In genomic region chr5:121219980-121220731, GRCm38 (mm10) we compare ENCODE assay signal across 8 mouse cellular contexts. TPM values are rescaled to one million over a fixed set of nuclear protein-coding genes. Genes with fewer than 3 reads are reported as not detected.
DNase-seq lines count a peak whose midpoint lies in the region; ATAC-seq lines count a peak whose summit lies in the region.

Hectd4 (plus strand) TSS chr5:121220219.

- H3K36me3 ChIP-seq in heart, embryonic 14.5 days (ENCODE audit: control insufficient read depth, insufficient read depth, low read length), result no peaks in the 10 kb centered on the region
- H3K36me3 ChIP-seq in liver, embryonic 13.5 days, result peaks cover 4% of the 10 kb centered on the region
- no peaks in the 10 kb centered on the region for H3K36me3 ChIP-seq in stomach, embryonic 16.5 days (ENCODE audit: control insufficient read depth, insufficient read depth, low read length)

- peaks cover 2% of the 10 kb centered on the region; the same call in 1 of the 2 replicates for H3K4me1 ChIP-seq in brown adipose tissue, adult 24 weeks (ENCODE audit: control insufficient read depth, insufficient read depth, insufficient read length, low read length)
- H3K4me1 ChIP-seq in heart, embryonic 14.5 days (ENCODE audit: control insufficient read depth in 2 of 2, insufficient read depth in 2 of 2, low read length in 2 of 2), result peaks cover 6 to 13% of the 10 kb centered on the region in 2 experiments; a peak in 3 of 4 replicates
- H3K4me1 ChIP-seq in liver, embryonic 13.5 days (replicated peaks), result peaks cover 71% of the 10 kb centered on the region
- peaks cover 13% of the 10 kb centered on the region for H3K4me1 ChIP-seq in stomach, embryonic 16.5 days (ENCODE audit: control insufficient read depth, insufficient read depth, low read length)

- H3K27ac ChIP-seq in brown adipose tissue, adult 24 weeks (replicated peaks; ENCODE audit: low read depth, low read length), result 0 out of 2 replicates have a peak within 1 kb of the TSS, but pooled peaks have one; percentile 10
- peak within 1 kb of the TSS; percentile 18 to 75 for H3K27ac ChIP-seq in heart, embryonic 14.5 days (replicated peaks in 1 of 2; ENCODE audit: control insufficient read depth in 1 of 2, insufficient read depth in 1 of 2, low read depth in 2 of 2, low read length in 2 of 2)
- peak within 1 kb of the TSS; percentile 98 for H3K27ac ChIP-seq in liver, embryonic 13.5 days
- H3K27ac ChIP-seq in stomach, embryonic 16.5 days (ENCODE audit: low read length), result peak within 1 kb of the TSS; percentile 80

- ATAC-seq in heart, embryonic 14.5 days (ENCODE audit: insufficient number of reproducible peaks, insufficient read depth, low FRiP score, low read depth), result peak; percentile 84
- peak; percentile 28 for ATAC-seq in liver, embryonic 13.5 days (ENCODE audit: low read depth)
- ATAC-seq in stomach, embryonic 16.5 days (ENCODE audit: insufficient read depth, low FRiP score), result peak; percentile 94

- H3K27me3 ChIP-seq in heart, embryonic 14.5 days (ENCODE audit: control insufficient read depth, insufficient read depth, low read length), result no peaks in the 10 kb centered on the region
- H3K27me3 ChIP-seq in liver, embryonic 13.5 days, result no peaks in the 10 kb centered on the region
- H3K27me3 ChIP-seq in stomach, embryonic 16.5 days (ENCODE audit: control insufficient read depth, insufficient read depth, low read length), result no peaks in the 10 kb centered on the region

- peak within 1 kb of the TSS; percentile 100 for H3K4me3 ChIP-seq in brown adipose tissue, adult 24 weeks (ENCODE audit: insufficient read depth, low read depth, low read length)
- H3K4me3 ChIP-seq in heart, embryonic 14.5 days (ENCODE audit: control insufficient read depth in 1 of 2, insufficient read depth in 1 of 2, low read depth in 1 of 2, low read length in 2 of 2), result peak within 1 kb of the TSS; percentile 70 to 93
- H3K4me3 ChIP-seq in liver, embryonic 13.5 days (replicated peaks), result peak within 1 kb of the TSS; percentile 93
- peak within 1 kb of the TSS; percentile 97 for H3K4me3 ChIP-seq in stomach, embryonic 16.5 days (replicated peaks; ENCODE audit: low read length)

- no peaks in the 10 kb centered on the region for H3K9me3 ChIP-seq in heart, embryonic 14.5 days (ENCODE audit: control insufficient read depth, low read length)
- no peaks in the 10 kb centered on the region for H3K9me3 ChIP-seq in liver, embryonic 13.5 days (replicated peaks)
- H3K9me3 ChIP-seq in stomach, embryonic 16.5 days (replicated peaks; ENCODE audit: control insufficient read depth, low read length), result no peaks in the 10 kb centered on the region

- peak within 1 kb of the TSS; percentile 77 for H3K4me2 ChIP-seq in heart, embryonic 14.5 days (ENCODE audit: low read length)
- peak within 1 kb of the TSS; percentile 70 for H3K4me2 ChIP-seq in liver, embryonic 13.5 days
- peak within 1 kb of the TSS; percentile 72 for H3K4me2 ChIP-seq in stomach, embryonic 16.5 days (ENCODE audit: low read depth, low read length)

- peak; percentile 98 for DNase-seq in CD4-positive, CD25-positive, alpha-beta regulatory T cell, adult 2 months (ENCODE audit: low read depth, low spot score)
- DNase-seq in fibroblast of lung, adult 2 months (ENCODE audit: low read depth), result peak; percentile 65
- DNase-seq in kidney, postnatal 14 days, result peak; percentile 97
- peak; percentile 97 for DNase-seq in liver, embryonic 13.5 days
- DNase-seq in neural tube, embryonic 10.5 days (ENCODE audit: extremely low spot score, low spot score), result peak; percentile 98

- WGBS in heart, embryonic 14.5 days, result under 1% methylated on average over 68 of the region's 90 CpGs
- WGBS in liver, embryonic 13.5 days (ENCODE audit: insufficient replicate concordance), result 0% methylated on average over 76 of the region's 90 CpGs
- under 1% methylated on average over 60 of the region's 90 CpGs for WGBS in stomach, embryonic 16.5 days

- H3K9ac ChIP-seq in heart, embryonic 14.5 days (ENCODE audit: low read length), result peak within 1 kb of the TSS; percentile 93
- peak within 1 kb of the TSS; percentile 100 for H3K9ac ChIP-seq in liver, embryonic 13.5 days
- peak within 1 kb of the TSS; percentile 93 for H3K9ac ChIP-seq in stomach, embryonic 16.5 days (ENCODE audit: low read length)

RNA-seq across cellular contexts. Expression of gene Hectd4, which starts in this region (rescaled TPM):
- polyA plus RNA-seq in brown adipose tissue, adult 24 weeks (2012; ENCODE audit: insufficient read depth, insufficient read length, missing spikeins), result 6.0 and 9.2 TPM in 2 replicates
- polyA plus RNA-seq in heart, embryonic 14.5 days (2014; fragmentation: Nextera tagmentation; extraction: Ambion mirVana), result 5.5 and 5.8 TPM in 2 replicates
- 6.9 and 7.6 TPM in 2 replicates for polyA plus RNA-seq in liver, embryonic 13.5 days (2015; fragmentation: Nextera tagmentation; extraction: Ambion mirVana)
- 3.7 and 4.1 TPM in 2 replicates for polyA plus RNA-seq in stomach, embryonic 16.5 days (2015; fragmentation: Nextera tagmentation; extraction: Ambion mirVana)

Comparison
In these comparisons a context has a peak if more than half of its experiments do, and no peak if none do; other contexts are left out.
1. Peak in every context shown above with its lines: DNase-seq, ATAC-seq, H3K4me3 ChIP-seq and H3K27ac ChIP-seq.
2. H3K27ac ChIP-seq: peak in every context shown above with its lines; median percentile 98 in liver, embryonic 13.5 days; 80 in stomach, embryonic 16.5 days; 46 in heart, embryonic 14.5 days; 10 in brown adipose tissue, adult 24 weeks.
3. ATAC-seq: peak in every context shown above with its lines; median percentile 94 in stomach, embryonic 16.5 days; 84 in heart, embryonic 14.5 days; 28 in liver, embryonic 13.5 days.